Mouse (Mus musculus) heart, embryonic 12.5 days (tissue): Measurements from ENCODE around the gene Engase. TPM values are rescaled to one million over a fixed set of nuclear protein-coding genes. Genes with fewer than 3 reads are reported as not detected.

Source experiments
- ATAC-seq: fragments of 200-750 bp; cut with Nextera tagmentation; 2 replicates; pipeline ENCODE4 v1.8.0; 2017; ENCODE audit warnings: moderate TSS enrichment, moderate library complexity; ENCODE audit not compliant: insufficient number of reproducible peaks, low FRiP score
- H3K27ac ChIP-seq: fragments of 300-500 bp; sonication (generic); 2 replicates; pipeline ENCODE4 v1.5.1; 2016; ENCODE audit warnings: mild to moderate bottlenecking, moderate library complexity; ENCODE audit not compliant: poor library complexity, severe bottlenecking
- H3K27me3 ChIP-seq: fragments of 300-500 bp; sonication (generic); replicated peaks from 2 replicates; pipeline ENCODE4 v1.6.1; 2016; ENCODE audit warnings: mild to moderate bottlenecking, moderate library complexity
- H3K36me3 ChIP-seq: fragments of 300-500 bp; sonication (generic); 2 replicates; pipeline ENCODE4 v1.6.1; 2016; ENCODE audit warnings: mild to moderate bottlenecking, moderate library complexity
- H3K4me1 ChIP-seq: fragments of 300-500 bp; sonication (generic); replicated peaks from 2 replicates; pipeline ENCODE4 v1.6.1; 2016; ENCODE audit warnings: mild to moderate bottlenecking
- H3K4me2 ChIP-seq: fragments of 300-500 bp; sonication (generic); 2 replicates; pipeline ENCODE4 v1.6.1; 2016; ENCODE audit warnings: mild to moderate bottlenecking, moderate library complexity
- H3K4me3 ChIP-seq: fragments of 300-500 bp; sonication (generic); 2 replicates; pipeline ENCODE4 v1.5.1; 2016; ENCODE audit warnings: mild to moderate bottlenecking
- H3K9ac ChIP-seq: fragments of 300-500 bp; sonication (generic); 2 replicates; pipeline ENCODE4 v1.6.1; 2016; ENCODE audit warnings: mild to moderate bottlenecking, moderate library complexity
- H3K9me3 ChIP-seq: fragments of 300-500 bp; sonication (generic); replicated peaks from 2 replicates; pipeline ENCODE4 v1.6.1; 2016; ENCODE audit warnings: mild to moderate bottlenecking, moderate library complexity
- WGBS: fragments of 180-500 bp; shearing (Covaris S2); methylation state at CpG from one replicate; pipeline ENCODE4 v1.1.7; 2016; 5-methylcytosine and 5-hydroxymethylcytosine counted together
- polyA plus RNA-seq: library from polyadenylated mRNA; unstranded; fragments of >200 nt; fragmentation: Nextera tagmentation; extraction: Ambion mirVana; gene quantifications from 2 replicates; pipeline ENCODE4 v1.2.1, GENCODE M21; 2016

Engase gene
- polyA plus RNA-seq, 1 experiment from 2014 or later: 4.6 TPM

DNA sequence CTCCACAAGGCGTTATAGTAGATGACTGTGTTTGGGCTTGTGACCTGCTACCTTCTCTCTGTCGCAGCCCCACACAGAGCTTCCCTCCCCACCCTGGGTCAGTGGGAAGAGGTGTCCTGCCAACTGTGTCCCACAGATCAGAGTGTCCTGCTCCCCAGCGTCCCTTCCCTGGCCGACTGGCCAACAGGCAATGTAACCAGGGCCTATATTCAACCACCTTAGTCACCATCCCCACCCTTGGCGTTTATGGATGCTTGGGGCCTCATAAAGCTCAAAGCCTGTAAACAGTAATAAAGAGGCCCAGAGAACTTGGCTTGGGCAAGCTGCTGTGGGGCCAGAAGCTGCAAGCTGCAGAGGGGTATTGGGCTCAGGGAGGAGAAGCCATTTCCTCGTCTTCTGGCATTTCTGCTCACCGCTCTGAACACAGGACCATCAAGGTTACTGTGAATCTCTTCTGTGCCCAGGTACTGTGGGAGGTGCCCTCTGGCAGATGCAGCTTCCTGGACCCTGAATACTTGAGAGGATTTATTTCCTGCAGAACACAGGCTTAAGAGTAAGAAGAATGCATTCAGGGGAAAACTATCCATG is 1.0 kb upstream of the Engase start:
- Histone ChIP-seq H3K36me3 (peaks cover 5% of the 10 kb centered on the region), H3K9me3 (no peaks in the 10 kb centered on the region), H3K27ac (no peak overlapping the region), H3K27me3 (no peaks in the 10 kb centered on the region), H3K4me3 (no peak overlapping the region), H3K4me2 (no peak overlapping the region), H3K9ac (no peak overlapping the region), H3K4me1 (peaks cover 10% of the 10 kb centered on the region)
- ATAC-seq: no peak
- WGBS: 83% methylated on average over 7 of the region's 7 CpGs

DNA sequence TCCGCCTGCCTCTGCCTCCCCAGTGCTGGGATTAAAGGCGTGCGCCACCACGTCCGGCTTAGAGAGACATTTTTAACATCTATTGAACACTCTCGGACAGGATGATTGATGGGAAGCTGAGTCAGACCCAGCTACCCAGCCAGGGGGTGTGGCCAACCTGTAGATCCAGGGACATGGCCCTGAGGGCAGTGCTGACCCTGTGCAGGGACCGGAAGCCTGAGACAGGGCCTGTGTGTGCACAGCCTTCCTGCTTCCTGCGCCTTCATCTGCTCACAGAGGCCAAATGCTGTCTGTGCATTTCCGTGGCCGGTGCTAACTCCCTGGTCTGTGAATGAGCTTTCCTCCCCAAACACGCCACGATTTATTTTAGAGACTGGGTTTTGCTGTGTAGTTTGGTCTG is 3.1 kb downstream of the Engase start:
- H3K4me1 ChIP-seq: peaks cover 6% of the 10 kb centered on the region
- H3K9me3 ChIP-seq: no peaks in the 10 kb centered on the region
- WGBS: 75% methylated on average over 12 of the region's 12 CpGs
- H3K27me3 ChIP-seq: peaks cover 5% of the 10 kb centered on the region; the same call in 1 of the 2 replicates
- no peak overlapping the region for H3K9ac ChIP-seq
- no peak overlapping the region for H3K4me2 ChIP-seq
- H3K4me3 ChIP-seq: no peak overlapping the region
- peaks cover 29% of the 10 kb centered on the region for H3K36me3 ChIP-seq
- ATAC-seq: no peak
- H3K27ac ChIP-seq: no peak overlapping the region

DNA sequence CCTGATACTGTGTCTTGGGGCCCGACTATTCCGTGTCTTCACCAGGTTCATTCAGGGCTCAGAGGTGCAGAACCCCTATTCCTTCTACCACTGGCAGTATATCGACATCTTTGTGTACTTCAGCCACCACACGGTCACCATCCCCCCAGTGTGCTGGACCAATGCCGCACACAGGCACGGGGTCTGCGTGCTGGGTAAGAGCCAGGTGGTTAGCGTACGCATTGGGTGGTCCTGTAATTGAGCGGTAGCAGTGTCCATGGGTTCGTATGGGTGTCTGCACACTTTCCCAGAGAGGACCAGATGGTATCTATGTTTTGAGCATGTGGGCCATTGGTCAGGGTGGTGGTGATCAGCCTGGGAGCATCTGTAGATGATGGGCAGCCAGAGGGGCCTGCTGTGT is 4.6 kb downstream of the Engase start:
- WGBS: 89% methylated on average over 11 of the region's 11 CpGs
- peaks cover 6% of the 10 kb centered on the region for H3K4me1 ChIP-seq
- peaks cover 11% of the 10 kb centered on the region; the same call in 1 of the 2 replicates for H3K27me3 ChIP-seq
- no peak overlapping the region for H3K4me2 ChIP-seq
- peaks cover 29% of the 10 kb centered on the region for H3K36me3 ChIP-seq
- no peak for ATAC-seq
- H3K9ac ChIP-seq: no peak overlapping the region
- H3K27ac ChIP-seq: no peak overlapping the region
- H3K9me3 ChIP-seq: no peaks in the 10 kb centered on the region
- H3K4me3 ChIP-seq: no peak overlapping the region

DNA sequence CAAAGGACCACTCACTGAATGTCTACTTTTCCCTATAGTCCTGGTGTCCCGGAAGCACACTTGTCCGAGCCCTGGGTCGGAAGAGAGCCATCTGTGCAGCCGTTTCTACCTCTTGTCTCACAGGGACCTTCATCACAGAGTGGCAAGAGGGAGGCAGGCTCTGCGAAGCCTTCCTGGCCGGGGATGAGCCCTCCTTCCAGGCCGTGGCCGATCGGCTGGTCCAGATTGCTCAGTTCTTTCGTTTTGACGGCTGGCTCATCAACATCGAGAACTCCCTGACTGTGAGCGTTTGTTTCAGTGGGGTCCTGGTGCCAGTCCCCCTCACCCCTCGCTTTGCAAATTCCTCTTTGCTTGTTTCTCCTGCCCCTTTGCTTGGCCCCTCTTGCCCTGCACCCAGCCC is 5.1 kb downstream of the Engase start:
- Histone ChIP-seq H3K9ac (no peak overlapping the region), H3K36me3 (peaks cover 32% of the 10 kb centered on the region), H3K9me3 (no peaks in the 10 kb centered on the region), H3K4me1 (peaks cover 6% of the 10 kb centered on the region), H3K4me3 (no peak overlapping the region), H3K27me3 (peaks cover 11% of the 10 kb centered on the region; the same call in 1 of the 2 replicates), H3K27ac (no peak overlapping the region), H3K4me2 (no peak overlapping the region)
- 80% methylated on average over 14 of the region's 14 CpGs for WGBS
- no peak for ATAC-seq

DNA sequence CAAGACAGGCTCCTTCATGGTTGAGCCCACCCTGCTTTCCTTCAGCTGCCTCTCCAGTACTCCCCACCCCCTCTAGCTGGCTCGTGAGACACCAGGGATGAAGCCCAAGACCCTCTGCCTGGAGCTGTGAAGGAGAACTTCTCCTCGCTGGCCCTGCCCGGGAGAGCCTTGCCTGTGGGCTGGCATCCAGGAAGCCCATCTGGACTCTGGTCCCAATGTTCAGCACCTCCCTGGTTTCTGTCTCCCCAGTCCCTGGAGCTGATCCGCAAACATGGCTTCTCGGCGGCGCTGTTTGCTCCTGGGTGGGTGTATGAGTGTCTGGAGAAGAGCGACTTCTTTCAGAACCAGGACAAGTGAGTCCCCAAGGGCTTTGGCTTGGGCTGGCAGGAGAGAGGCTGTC is 7.5 kb downstream of the Engase start:
- Histone ChIP-seq H3K9ac (no peak overlapping the region), H3K27ac (no peak overlapping the region), H3K36me3 (peaks cover 41% of the 10 kb centered on the region), H3K4me3 (no peak overlapping the region), H3K4me2 (no peak overlapping the region), H3K9me3 (no peaks in the 10 kb centered on the region), H3K27me3 (peaks cover 11% of the 10 kb centered on the region; the same call in 1 of the 2 replicates), H3K4me1 (no peaks in the 10 kb centered on the region)
- 71% methylated on average over 8 of the region's 8 CpGs for WGBS
- no peak for ATAC-seq

DNA sequence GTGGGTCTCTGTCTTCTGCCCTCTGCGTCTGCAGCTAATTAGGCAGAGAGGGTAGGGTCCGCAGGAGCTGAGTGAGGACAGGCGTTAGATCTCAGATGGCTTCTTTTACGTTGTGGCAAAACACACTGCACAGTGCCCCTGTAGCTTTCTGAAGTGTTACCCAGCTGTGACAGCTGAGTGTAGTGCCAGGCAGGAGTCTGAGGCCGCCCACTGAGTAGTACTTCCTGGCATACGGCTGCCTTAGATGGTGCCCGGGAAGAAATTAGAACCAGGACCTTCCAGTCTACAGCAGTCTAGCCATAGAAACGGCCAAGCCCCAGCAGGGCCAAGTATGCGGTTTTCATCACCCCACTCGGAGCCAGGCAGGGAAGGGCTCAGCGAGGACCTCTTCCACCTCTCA is 8.7 kb downstream of the Engase start:
- Histone ChIP-seq H3K4me3 (no peak overlapping the region), H3K9me3 (no peaks in the 10 kb centered on the region), H3K4me1 (peaks cover under 1% of the 10 kb centered on the region; the same call in 1 of the 2 replicates), H3K27me3 (peaks cover 22% of the 10 kb centered on the region; the same call in 1 of the 2 replicates), H3K27ac (no peak overlapping the region), H3K36me3 (peaks cover 38% of the 10 kb centered on the region), H3K9ac (no peak overlapping the region), H3K4me2 (no peak overlapping the region)
- WGBS: 59% methylated on average over 11 of the region's 11 CpGs
- no peak for ATAC-seq

DNA sequence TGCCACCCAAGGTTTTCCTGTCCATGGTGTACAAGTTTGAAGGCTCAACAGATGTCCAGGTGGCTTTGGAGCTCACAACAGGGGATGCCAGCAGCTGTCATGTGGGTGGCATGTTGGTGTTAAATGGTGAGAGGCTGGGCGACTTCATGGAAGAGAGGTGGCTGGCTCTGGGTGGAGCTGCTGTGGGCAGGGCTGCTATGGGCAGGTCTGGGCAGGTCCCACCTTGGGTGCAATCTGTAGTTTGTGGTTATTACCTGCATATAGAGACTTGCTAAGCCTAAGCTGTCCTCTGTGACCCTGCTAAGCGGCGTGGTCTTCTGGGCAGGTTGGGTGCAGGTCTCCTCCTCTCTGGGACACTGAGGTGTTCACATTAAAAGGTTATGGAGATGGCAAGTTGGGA is 9.2 kb downstream of the Engase start:
- 86% methylated on average over 3 of the region's 3 CpGs for WGBS
- no peak overlapping the region for H3K27ac ChIP-seq
- H3K4me2 ChIP-seq: no peak overlapping the region
- H3K36me3 ChIP-seq: peaks cover 38% of the 10 kb centered on the region
- H3K9me3 ChIP-seq: no peaks in the 10 kb centered on the region
- no peak overlapping the region for H3K9ac ChIP-seq
- no peak for ATAC-seq
- peaks cover 23% of the 10 kb centered on the region; the same call in 1 of the 2 replicates for H3K27me3 ChIP-seq
- H3K4me1 ChIP-seq: peaks cover 5% of the 10 kb centered on the region
- no peak overlapping the region for H3K4me3 ChIP-seq

DNA sequence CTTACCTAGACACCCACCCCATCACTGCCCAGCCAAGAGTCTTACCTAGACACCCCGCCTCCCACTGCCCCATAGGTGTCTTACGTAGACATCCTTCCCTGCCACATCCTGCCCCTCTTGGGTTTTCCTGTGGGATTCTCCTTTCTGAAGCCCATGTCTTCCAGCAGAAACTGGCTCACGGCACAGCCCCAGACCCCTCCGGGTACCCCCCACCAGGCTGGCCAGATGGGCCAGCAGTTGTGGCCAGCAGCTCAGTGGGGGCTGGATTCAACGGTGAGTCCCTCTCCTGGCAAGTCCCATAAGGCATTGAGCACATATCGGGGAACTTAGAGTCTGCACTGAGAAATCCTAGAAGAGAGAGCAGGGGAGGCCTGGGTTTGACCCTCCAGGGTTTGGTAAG is 9.7 kb downstream of the Engase start:
- H3K36me3 ChIP-seq: peaks cover 35% of the 10 kb centered on the region
- H3K27me3 ChIP-seq: peaks cover 26% of the 10 kb centered on the region
- peaks cover 6% of the 10 kb centered on the region for H3K4me1 ChIP-seq
- no peaks in the 10 kb centered on the region for H3K9me3 ChIP-seq
- H3K9ac ChIP-seq: no peak overlapping the region
- no peak overlapping the region for H3K4me2 ChIP-seq
- WGBS: 73% methylated on average over 6 of the region's 6 CpGs
- no peak for ATAC-seq
- H3K4me3 ChIP-seq: no peak overlapping the region
- H3K27ac ChIP-seq: no peak overlapping the region

DNA sequence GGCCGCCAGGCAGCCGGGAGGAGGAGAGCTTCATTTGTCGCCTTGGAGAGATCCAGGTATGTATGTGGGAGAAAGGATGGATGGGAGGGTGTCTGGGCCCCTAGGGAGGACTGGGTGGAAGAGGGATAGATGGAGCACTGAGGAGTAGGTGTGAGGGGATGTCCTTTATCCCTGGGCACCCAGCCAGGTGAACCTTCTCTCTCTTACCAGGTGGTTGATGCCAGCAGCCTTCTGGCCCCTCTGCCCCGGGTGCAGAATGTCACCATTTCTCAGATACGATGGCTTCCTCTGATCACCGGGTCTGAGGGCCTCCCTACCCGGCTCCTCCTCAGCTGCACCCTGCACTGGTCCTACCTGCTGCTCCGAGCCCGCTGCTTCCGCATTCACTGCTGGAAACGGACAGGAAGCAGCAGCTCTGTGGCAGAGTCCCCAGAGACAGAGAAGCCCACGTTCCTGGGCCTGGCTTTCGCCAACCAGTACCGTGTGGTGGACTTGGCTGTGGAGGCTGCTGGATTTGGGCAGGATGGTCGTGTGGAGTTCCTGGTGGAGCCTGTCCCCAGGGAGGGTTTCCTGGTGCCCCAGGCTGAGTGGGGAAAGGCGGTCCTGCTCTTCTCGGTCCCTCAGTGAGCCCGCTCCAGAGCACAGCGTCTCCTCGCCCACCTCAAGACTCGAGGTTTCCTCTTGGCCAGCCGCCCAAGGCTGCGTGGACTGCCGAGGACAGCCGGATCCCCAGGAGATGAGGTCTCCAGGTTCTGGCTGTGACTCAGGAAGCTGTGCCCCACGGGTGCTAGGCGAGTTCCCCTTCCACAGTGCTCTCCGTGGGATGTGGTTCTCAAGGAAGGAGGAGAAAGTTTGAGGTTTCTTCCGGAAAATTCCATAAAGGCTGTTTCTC is 10.5 kb downstream of the Engase start:
- Histone ChIP-seq H3K9ac (no peak overlapping the region), H3K27me3 (peaks cover 30% of the 10 kb centered on the region), H3K36me3 (peaks cover 33% of the 10 kb centered on the region), H3K9me3 (no peaks in the 10 kb centered on the region), H3K4me2 (no peak overlapping the region), H3K4me3 (no peak overlapping the region), H3K4me1 (peaks cover 6% of the 10 kb centered on the region), H3K27ac (no peak overlapping the region)
- no peak for ATAC-seq
- WGBS: 79% methylated on average over 29 of the region's 29 CpGs

DNA sequence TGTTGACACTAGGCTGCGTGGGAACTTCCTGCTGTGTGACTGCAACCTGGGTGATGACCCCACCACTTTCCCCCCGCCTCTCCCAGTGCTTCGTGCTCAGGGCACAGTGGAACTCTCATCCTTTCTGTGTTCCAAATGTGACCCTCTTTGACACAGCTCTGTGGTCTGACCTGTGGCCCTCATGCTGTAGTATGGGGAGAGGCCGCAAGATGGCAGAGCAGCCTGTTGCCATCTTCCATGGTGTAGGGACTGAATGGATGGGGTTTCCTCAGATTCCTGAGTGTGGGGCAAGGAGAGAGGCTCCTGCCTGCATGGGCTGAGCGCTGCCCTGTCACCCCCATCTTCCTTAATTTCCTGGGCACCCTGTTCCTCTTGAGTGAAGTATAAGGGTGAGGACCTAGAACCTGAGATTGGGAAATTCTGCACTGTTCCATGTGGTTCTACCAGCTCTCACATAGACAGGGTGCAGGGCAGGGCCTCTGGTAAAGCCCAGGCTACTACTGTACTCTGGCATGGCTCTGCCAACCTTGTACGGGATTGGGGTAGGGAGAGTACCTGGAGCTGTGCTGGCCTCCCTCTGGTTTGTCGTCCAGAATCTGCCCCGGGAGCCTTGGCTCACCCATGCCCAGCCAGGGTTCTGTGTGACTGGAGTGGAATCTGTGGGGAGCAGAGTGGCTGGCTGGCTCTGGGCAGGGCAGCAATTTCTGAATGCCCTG is 11.7 kb downstream of the Engase start:
- ATAC-seq: no peak
- H3K9me3 ChIP-seq: no peaks in the 10 kb centered on the region
- H3K4me3 ChIP-seq: no peak overlapping the region
- H3K27ac ChIP-seq: no peak overlapping the region
- 66% methylated on average over 8 of the region's 8 CpGs for WGBS
- no peak overlapping the region for H3K9ac ChIP-seq
- H3K27me3 ChIP-seq: peaks cover 30% of the 10 kb centered on the region
- H3K4me1 ChIP-seq: peaks cover 6% of the 10 kb centered on the region
- peaks cover 23% of the 10 kb centered on the region for H3K36me3 ChIP-seq
- no peak overlapping the region for H3K4me2 ChIP-seq

DNA sequence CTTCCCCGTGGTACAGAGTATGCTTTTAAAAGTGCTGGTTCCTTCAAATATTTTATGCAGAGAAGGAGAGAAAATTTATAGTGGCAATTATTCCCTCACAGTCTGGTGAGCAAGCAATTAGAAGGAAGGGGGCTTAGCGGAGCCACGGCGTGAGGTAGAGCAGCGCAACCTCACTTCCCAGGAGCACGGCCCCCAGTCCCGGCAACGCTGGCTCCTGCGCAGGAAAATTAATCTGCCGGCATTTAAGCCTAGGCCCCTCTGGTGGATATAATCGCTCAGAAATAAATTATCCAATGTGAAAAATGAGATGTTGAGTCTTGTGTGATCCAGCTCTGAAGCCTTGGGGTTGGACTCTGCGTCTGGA is 12.3 kb downstream of the Engase start:
- no peak overlapping the region for H3K4me3 ChIP-seq
- H3K27ac ChIP-seq: no peak overlapping the region
- H3K36me3 ChIP-seq: peaks cover 18% of the 10 kb centered on the region
- ATAC-seq: no peak
- peaks cover 6% of the 10 kb centered on the region for H3K4me1 ChIP-seq
- H3K9ac ChIP-seq: no peak overlapping the region
- no peak overlapping the region for H3K4me2 ChIP-seq
- peaks cover 33% of the 10 kb centered on the region for H3K27me3 ChIP-seq
- 84% methylated on average over 12 of the region's 12 CpGs for WGBS
- H3K9me3 ChIP-seq: no peaks in the 10 kb centered on the region
